Mouse (Mus musculus): Measurements from ENCODE around the gene Frzb.

Frzb gene

DNA sequence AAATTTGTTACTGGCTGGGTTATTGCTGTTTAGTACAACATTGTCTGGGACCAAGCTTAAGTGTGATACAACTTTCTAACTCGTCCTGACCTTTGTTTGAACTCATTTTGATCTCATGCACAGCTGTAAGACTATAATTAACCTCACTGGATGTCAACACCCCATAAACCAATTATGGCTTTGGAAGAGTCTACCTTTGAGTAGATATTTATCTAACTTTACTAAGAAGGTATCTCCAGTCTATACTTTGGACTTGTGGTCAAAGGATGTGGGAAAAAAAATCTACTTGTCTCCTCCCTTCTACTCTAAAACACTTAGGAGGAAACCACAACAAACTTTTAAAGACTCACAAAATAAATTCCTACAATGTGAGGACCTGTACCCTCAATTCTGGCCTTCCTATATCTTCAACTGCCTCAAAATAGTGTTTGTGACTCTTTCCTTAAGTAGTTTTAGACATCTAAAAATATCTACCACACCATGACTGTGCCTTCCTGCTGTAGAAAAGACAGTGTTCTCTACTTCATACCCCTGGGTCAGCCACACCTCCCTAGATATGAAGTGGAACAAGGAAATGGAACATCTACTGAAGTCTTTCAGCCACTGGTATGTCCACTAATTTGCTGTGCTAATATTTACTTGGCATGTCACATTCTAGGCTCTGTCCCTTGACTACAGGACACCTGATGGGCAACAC lies 16.9 kb downstream of the Frzb start:
- DNase-seq (ENCODE audit: low read depth, low spot score), result no peak

DNA sequence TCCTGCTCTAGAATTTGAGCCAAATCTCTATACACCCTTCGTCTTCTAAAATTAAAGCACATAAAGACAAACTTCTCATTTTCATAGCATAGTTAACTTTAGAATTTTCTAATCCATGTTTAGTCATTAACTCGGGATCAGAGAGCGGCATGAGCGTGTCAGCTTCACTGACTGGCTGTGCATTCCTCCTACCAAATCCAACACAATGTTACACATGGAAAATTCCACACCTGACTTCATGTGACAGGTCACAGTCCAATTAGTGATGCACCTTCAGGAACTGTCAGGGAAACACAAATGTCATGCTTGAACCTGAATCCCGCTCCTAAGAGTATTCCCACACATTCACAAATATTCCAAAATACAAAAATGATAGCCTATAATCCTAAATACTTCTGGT lies 24.3 kb downstream of the Frzb start:
- no peak for DNase-seq (ENCODE audit: low read depth, low spot score)

DNA sequence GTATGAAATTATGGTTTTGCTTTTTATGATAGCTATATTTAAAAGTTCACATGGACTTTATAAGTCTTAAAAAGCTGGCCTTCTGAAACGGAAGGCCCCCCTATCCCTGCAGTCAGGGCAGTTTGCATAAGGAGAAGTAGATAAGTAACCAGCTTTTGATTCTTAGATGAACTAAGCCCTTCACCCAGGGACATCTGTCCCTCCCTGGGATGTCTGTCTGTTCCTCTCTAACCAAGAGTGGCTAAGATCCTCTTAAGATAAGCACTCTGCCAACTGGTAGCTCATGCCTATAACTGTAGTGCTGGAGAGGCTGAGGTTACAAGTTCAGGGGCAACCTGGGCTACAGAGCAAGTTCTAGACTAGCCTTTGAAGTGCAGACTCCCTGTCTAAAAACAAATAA lies 25.4 kb downstream of the Frzb start:
- DNase-seq (ENCODE audit: low read depth, low spot score), result no peak

DNA sequence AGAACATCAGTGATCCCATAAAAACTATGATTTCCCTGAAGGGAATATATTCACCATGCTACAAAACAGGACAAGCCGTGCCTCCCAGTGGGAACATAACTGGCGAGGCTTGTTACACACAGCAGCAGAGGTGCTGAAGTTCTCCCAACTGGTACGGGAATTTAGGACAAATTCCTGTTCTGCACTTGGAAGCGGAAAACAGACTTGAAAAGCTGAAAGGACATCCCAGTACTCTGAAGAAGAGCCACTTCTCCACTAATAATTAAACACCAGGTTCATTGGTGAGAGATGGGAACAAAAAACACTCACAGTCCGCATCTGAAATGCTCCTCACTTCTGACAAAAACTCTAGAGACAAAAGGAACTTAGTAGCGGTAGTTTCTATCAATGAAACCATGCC lies 31.1 kb downstream of the Frzb start:
- no peak for DNase-seq (ENCODE audit: low read depth, low spot score)

DNA sequence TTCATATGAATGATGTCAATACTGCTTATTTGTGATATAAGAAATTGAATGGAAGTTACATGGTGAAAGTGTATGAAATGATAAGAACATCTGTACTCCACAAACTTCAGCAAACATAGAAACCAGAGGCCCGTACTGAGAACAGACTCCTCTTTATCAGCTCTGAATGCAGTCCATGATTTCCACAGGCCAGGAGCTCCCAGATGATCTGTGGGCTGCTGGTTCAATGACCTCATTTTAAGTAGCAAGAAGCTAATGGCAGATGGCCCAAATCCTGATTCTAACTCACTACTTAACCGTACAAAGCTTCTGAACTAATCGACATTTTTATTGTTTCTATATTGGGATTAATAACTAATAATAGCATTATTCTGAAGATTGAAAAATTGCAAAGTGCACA lies 33.0 kb downstream of the Frzb start:
- no peak for DNase-seq (ENCODE audit: low read depth, low spot score)

DNA sequence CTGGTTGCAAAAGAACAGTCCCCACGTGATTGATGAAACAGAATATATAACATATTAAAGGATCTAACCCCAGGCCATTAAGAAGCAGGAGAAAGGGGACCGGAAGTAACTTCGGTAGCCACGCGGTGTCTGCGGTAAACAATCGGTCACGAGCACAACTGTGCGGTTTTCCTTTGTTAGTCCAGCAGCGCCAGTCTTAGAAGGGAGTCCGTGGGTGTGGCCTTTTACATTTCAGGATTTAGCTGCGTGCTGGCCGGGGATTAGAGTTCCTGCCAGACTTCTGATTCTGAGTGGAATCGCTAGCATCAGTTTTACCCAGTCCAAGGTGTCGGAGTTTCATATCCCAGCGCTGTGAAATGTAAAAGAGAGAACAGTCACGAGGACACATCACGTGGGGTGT lies 34.3 kb downstream of the Frzb start:
- no peak for DNase-seq (ENCODE audit: low read depth, low spot score)

DNA sequence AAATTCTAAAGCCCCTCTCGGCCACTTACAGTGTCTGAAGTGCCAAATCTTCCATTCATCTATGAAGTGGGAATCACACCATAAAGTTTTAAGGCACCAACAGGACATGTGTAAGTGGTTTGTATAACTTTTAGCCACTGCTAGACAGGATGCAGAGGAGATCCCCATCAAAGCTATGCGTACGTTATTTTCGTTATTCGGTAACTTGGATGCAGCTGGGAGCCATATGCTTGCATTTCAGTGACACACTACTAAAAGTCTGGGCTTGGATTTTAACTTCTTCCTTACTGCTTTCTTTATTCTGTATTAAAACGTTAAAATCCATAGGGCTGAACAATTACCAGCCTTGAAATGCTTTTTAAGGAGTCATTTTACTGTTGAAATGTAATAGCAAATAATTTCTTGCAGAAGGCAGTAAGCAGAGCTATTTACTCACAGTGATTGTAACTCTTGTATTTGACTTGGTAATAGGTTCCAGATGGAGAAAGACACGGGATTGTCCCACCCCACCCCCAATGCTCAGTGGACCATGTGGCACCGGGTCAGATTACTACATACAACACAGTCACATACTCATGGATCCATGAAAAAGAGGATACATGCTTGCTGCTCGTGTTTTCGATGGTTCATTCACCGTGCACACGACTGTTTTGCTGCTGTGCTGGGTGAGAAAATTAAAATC lies 37.4 kb downstream of the Frzb start:
- peak; percentile 57 for DNase-seq (ENCODE audit: low read depth, low spot score)

DNA sequence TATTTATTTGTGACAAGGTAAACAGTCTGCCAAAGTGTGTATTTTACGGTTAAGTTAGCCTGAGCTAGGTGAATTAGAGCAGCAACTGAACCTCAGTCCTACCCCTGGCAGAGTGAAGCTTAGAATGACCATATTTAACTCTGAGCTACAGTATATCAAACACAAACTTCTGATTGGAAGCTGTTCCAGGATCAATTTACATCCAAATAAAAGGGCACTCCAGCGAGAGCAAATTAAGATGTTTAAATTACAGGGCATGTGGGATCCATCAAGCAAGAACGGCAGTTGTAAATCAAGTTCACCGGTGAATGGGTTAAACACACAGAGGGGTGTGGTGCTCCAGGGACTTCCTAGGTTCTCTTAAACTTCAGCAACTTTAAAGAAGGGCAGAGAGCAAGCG lies 42.7 kb downstream of the Frzb start:
- DNase-seq (ENCODE audit: low read depth, low spot score), result peak; percentile 43

DNA sequence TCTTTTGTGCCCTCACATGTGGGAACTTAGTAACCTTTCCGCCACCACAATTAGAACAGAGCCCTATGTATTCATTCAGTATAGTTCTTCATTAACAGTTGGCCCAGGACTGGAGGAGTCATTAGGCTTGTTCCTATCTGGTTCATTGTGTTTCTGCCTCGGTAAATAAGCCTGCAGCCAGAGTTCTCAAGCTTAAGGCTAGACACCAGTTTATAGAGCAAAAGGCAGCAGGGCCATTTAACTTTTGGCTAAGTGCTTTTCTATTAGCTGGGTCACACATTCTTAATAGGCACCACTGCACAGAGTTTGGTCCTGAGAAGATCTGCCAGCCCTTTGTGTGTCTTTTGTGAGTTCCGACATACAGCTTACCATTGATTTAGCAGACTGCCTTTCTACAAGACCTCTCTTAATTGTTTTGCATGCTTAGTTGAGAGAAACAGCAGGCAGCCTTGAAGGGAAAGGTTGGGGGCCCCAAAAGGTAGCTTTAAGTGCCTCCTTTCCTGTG lies 48.8 kb downstream of the Frzb start:
- no peak for DNase-seq (ENCODE audit: low read depth, low spot score)

DNA sequence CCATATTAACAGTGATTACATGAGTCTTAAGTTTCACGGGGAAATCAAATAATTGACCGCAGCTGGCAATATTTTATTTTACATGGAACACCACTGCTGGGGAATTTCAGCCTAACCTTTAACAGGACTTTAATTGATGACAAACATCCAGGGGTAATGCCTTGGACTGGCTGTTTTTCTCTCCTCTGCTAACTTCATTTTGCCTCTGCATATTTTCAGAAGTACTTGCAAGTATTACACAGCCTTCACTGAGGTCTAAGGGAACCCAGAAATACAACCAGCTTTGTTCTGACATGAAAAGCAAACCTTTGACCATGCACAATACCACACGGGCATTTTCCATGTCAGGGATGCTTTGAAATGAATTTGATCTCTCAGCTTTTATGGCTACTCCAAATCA lies 50.6 kb downstream of the Frzb start:
- no peak for DNase-seq (ENCODE audit: low read depth, low spot score)

DNA sequence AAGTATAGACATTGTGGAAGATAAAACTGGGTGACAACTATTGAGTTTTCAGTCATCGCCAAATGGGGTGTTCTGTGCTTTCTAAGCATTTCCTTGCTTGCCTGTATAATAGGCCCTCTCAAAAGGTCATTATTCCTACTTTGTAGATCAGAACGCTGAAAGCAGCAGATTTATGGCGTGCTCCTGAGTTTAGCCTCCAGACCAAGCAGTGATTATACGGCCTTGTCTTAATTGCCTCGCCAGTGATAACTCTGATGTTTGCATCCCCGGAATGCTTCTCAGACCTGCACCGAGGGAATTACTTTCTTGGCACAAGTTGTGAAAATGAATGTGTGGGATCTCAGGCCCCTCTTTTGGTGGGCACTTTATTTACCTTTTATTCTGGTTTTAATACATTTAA lies 51.4 kb downstream of the Frzb start:
- no peak for DNase-seq (ENCODE audit: low read depth, low spot score)

DNA sequence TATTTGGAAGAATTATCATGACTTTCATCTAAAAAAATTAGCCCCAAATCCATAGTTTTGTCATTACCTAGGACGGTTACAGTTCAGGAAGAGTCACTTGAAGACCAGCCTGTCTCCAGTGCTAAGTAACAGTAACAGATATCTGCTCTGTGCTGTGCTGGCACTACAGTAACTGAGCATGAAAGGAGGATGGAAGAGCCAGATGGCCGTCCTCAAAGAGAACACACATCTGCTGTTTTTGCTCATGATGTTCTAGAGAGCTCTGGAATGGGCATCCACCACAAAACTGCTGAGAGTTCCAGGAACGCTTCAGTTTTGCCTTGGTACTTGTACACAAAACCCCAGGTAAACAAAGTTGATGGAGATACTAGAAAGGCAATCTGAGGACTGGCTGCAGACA lies 59.1 kb downstream of the Frzb start:
- no peak for DNase-seq (ENCODE audit: low read depth, low spot score)

DNA sequence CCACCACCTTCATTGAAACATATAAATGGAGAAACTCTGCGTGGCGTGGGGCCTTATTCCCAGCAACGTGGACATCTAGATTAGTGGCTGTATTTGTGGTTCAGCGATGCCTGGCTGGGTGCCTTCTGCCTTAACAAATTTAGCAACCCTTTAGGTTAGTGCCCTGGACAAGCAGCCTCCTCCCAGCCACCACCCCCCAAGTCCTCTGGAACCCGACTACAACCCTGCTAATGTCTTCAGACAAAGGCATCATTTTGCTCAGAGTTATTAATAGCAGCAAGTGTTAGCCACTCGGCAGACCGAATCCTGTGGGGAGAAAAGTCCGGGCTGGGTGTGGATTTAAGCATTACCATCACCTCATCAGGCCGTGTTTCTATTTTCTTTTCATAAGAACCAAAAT lies 59.8 kb downstream of the Frzb start:
- DNase-seq (ENCODE audit: low read depth, low spot score), result no peak

DNA sequence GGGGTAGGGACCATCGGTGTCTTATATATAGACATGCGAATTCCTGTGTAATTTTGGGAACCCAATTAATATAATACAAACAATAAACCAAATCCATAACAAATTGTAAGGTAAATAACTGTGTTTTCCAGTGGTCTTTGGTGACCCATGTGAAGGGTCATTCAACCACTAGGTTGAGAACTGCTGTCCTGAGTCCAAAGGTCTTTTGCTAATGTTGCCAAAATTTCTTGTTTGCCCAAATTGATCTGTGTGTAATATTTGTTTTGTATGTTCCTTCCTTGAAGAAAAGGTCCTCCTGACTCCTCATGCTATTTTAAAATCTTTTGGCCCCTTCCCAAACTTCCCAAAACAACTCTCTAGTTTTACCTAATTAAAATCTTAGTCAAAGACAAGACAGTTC lies 61.2 kb downstream of the Frzb start:
- DNase-seq (ENCODE audit: low read depth, low spot score), result no peak

DNA sequence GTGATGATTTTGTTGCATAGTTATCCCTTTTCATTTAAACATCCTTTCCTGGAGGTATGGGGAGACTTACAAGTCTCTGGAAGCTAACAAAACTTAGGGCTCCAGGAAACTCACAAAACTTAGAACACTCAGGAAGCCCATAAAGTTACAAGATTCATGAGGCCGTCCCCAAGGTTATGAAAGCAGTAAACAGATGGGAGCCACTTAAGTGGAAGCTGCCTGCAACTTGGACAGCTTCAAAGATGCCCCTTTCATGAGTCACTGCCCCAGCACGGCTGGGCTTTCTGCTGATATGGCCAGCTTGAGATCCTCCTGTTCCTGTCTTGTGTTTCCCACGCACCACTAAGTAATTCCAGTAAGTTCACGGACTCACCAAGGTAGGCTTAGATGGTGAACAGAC lies 63.0 kb downstream of the Frzb start:
- no peak for DNase-seq (ENCODE audit: low read depth, low spot score)

DNA sequence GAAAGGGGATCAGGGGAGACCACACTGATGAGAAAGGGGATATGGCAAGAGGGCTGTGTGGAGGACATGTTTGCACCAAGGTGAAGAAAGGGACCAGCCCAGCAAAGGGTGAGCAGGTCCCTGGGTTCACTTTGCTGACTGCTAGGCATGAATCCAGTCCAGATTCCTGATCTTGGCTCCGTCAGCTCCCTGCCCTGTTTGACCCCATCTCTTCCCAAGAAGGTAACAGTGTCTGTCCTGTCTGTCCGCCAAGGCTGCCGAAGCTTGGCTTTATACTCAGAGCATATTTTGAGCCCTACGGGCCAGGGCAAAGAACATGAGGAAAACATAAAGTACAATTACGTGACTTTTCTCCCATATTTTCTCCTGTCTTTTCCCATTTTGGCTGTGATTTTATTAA lies 67.6 kb downstream of the Frzb start:
- no peak for DNase-seq (ENCODE audit: low read depth, low spot score)

DNA sequence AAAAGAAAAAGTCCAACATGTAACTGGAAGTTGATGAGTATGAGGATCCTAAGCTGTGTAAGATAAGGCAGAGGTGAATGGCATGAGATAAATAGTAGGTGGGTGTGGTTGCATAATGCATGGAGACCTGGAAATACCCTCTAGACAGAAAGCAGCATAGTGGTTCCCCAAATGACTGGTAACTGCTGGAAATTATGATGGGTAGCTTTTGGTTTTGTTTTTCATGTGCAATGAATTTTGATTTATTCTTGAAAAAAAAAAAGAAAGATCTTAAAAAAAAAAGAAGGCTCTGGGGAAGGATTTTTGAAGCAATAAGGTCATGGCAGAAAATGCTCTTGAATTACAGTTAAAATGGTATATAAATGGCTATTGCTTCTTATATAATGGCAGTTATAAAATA lies 72.5 kb downstream of the Frzb start:
- no peak for DNase-seq (ENCODE audit: low read depth, low spot score)

DNA sequence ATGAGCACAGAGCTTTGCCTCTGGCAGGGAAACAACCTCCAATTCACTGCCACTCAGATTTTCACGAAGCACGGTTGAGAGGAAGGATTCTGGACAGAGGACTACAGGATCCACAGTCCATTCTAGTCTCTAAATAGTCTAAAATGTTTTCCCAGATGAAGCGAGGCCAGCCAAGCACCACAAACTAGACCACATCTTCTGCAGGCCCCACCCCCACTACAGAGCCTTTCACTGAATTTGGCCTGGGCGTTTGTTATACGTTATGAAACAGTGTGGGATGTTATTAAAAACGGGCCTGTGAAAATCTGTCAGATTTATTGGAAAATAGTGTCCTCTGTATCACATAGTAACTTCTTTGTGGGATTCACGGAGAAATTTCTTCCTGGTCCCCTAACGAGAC lies 76.0 kb downstream of the Frzb start:
- no peak for DNase-seq (ENCODE audit: low read depth, low spot score)
